Mouse (Mus musculus) heart, postnatal 4 days (tissue): Measurements from ENCODE around the gene Osbpl7. TPM values are rescaled to one million over a fixed set of nuclear protein-coding genes. Genes with fewer than 3 reads are reported as not detected.

ENCODE experiments used
- DNase-seq: peaks from one replicate; pipeline ENCODE4 v3.0.0; 2021
- total RNA-seq, 2 experiments: library from RNA; stranded (reverse); gene quantifications; 2 replicates each; pipeline ENCODE4 v1.2.3; 2021

Osbpl7 gene
- total RNA-seq, 2 experiments from 2014 or later, result 5.6 to 7.5 TPM

DNA sequence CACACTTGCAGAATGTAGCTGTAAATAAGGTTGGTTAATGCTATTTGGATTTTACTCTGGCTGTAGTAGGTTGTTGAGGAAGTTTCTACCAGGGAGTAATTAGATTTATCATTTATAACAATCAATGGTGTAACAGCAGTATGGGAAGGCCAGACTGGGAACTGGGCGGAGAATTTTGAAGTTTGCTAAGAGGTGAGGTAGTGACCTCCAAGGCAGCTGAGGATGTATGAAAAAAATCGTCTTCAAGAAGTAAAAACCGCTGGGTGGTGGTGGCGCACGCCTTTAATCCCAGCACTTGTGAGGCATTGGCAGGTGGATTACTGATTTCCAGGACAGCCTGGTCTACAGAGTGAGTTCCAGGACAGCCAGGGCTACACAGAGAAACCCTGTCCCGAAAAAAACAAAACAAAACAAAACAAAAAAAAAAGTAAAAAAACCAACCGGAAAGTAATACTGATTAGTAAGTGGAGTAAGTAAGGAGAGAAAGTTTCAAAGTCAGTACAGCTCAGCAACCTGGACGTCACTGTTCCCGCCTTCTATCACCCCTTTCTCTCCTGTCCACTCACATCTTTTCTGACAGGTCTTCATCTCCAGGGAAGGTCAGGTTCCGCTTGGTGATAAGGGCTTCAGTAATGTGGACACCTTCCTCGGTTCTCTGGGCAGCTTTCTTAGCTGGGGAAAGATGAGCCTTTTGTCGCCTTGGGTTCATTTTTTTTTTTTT is 10.0 kb upstream of the Osbpl7 start:
- DNase-seq, result no peak

DNA sequence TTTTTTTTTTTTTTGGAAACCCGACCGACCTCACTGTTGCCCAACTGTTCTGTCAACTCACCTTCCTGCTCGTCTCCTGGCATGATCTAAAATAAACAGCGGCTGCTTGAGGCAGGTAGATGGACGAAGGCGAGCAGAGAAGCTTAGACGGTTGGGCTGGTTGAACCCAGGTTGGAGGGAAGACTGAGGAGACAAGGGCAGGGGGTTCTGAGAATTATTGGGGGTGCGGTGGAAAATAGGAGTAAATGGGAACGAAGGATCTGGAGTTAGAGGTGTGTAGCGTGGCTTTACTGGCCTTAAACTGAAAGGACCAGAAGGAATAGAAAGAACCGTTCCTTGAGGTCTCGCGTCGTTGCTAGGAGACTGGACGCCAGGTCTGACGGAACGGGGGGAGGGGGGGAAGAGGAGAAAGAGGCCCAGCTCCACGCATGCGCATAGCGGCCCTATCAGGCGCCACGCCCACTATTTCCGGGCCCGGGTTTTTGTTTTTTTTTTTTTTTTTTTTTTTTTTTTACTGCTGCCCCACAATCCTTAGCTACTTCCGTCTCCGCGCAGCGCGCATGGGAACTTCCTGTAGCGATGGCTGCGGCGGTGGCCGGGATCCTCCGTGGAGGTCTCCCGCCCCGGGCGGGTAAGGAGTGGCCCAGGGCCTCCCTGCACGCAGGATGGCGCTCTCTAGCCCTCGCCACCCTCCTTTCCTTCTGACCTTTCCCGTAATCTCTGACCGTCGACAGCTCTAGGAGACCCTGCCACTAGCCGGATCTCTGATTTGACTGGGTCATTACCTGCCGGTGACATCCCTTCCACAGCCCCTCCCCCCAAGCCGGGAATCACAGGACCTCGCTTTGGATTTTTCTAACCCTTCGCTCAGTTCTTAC is 9.2 kb upstream of the Osbpl7 start, which contains the start of the genes Lrrc46 and Mrpl10:
Gene Lrrc46, minus strand, starts transcription at position 386 of the 878 bp plus-strand sequence.
Gene Mrpl10, plus strand, starts transcription at position 539 of the 878 bp plus-strand sequence.
- peak; percentile 93 for DNase-seq

DNA sequence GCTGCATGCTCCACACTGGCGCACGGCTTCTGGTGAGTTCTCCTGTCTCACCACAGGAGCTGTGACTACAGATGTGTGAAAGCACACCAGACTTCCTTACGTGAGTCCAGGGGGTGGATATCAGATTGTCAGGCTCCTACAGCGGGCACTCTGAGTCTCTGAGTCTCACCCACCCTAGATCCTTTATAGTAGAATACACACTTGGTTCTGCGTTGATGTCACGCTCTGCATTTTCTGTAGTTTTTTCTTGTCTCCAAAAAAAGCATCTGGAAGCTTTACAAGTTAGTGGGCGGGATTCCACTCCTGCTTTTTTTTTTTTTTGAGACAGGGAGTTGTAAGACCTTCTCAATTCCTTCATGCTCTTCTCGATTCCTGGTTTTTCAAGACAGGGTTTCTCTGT is 5.5 kb upstream of the Osbpl7 start:
- no peak for DNase-seq

DNA sequence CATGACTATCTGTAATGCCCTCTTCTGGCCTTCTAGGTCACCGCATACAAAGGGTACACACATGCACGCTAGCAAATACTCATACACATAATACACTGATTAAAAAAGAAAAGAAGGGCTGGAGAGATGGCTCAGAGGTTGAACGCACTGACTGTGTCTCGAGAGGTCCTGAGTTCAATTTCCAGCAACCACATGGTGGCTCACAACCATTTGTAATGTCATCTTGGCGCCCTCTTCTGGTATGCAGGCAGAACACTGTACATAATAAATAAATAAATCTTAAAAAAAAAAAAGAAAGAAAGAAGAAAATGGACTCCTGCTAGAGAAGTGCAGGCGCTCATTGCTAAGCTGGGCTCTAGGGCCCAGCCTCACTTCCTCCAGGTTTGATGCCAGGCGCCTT is 4.6 kb upstream of the Osbpl7 start:
- DNase-seq, result no peak

DNA sequence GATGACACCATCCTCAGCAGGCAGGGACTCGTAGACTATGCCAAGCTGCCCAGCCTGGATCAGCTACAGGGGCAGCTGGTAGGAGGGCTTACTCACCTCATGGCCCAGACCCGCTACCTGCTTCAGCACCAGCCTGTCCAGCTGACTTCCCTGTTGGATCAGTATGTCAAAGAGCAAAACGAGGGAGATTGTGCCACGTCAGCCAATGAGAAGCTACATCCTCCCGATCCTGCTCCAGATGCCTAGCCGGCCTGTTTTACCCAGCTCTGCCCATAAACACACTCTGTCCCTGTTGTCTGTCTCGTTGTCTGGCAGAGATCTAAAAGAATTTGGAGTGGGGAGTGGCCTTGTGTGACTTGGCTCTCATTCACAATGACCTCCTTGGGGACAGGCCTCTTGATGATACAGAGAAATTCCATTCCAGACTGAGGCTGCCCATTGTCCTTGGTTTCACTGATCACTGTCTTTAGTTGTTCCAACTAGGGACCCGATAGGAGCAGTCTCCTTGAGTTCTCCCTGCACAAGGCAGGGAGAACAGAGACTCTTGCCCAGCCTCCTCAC is 2.3 kb upstream of the Osbpl7 start:
- no peak for DNase-seq

DNA sequence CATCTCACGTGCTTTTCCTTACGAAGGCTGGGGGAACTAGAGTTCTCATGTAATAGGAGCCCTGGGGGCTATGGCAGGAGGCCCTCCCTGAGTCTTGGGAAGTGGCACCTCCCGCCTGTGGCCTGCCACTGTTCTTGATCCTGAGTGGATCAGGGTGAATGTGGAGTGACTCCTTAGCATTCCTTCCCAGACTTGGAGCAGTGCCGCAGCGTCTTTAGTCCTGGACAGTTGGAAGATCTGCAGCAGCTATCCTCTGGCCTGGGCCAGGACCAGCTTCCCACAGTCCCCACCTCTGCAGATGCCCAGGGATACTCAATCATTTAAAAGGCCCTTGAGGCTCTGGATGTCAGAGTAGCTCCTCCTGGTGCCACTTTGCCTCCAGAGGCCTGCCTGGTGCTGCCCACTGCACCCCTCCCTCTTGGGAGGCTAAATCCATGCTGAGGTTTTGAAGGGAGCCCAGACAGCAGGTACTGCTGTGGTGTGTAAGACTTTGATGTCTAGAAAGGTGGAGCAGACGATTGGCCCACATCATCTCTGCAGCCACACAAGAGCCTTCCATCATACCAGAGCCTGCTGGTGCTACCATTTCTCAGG is 839 bp upstream of the Osbpl7 start:
- no peak for DNase-seq

DNA sequence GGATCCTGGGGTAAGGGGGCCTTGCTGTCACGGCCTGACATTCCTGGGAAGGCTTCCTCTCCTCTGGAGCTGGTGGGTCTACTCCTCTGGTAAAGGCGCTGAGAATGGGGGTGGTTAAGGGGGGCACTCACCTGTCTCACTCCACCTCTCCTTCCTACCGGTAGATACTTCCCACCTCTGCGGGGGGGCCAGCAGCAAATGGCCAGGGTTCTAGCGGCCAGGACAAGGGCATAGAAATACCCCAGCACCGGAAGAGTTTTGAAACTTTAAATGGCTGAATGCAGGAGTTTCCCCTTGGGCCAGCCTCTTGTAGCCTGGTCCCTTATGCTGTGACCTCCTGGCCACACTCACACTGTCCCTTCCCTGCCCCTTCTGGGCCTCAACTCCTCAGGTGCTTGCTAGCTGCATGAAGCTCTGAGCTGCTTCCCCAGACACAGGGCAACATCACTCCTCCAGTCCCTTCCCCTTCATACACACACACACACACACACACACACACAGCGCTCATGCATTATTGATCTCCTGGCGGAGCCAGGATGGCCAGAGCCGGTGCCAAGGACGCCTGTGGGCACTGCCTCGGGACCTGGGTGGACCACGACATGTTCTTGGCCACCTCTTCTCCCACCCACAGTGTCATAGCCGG is 637 bp downstream of the Osbpl7 start:
- no peak for DNase-seq

DNA sequence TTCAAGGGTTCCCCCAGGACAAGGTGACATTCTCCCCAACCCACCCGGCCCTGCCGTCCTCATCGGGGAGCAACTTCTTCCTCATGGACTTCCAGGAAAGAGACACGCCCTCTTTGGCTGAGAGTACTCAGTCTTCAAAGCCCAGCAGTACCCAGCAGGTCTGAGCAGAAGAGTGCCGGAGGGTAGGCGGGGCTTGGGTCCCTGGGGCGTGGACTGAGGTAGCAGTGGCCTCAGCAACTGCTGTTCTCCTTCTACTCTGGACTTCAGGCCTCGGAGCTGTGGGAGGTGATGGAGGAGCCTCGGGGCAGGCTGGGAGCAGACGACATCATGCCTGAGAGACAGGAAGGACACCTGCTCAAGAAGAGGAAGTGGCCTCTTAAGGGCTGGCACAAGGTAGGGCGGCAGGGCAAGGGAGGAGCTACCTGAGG is 1.8 kb downstream of the Osbpl7 start:
- DNase-seq, result no peak

DNA sequence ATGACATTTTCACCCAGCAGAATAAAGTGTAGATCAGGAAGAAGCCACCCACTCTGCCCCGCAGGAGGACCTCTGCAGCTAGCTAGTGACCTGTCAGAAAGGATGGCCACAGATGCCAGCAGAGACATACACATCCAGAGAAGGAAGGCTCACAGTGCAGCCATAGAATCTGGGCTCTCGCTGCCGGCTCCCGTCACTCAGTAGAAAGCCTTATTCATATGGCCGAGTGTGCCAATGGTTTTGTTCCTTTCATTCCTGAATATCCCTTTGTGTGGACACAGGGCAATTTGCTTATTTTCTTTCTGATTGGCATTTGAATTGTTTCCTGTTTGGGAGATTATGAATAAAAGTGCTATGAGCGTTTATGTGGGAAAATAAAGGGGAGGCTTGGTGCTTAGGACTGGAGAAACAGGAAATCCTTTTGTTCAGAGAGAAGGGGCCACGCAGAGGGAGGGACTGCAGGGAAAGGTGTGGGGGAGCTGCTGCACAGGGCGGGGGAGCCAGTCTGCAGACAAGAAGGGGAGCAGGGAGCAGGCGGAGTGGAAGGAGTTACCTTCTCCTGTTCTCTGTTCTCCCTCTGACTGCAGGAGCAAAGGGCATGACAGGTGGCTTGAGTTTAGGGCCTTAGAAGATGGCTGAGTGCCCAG is 13.0 kb downstream of the Osbpl7 start:
- DNase-seq, result no peak

DNA sequence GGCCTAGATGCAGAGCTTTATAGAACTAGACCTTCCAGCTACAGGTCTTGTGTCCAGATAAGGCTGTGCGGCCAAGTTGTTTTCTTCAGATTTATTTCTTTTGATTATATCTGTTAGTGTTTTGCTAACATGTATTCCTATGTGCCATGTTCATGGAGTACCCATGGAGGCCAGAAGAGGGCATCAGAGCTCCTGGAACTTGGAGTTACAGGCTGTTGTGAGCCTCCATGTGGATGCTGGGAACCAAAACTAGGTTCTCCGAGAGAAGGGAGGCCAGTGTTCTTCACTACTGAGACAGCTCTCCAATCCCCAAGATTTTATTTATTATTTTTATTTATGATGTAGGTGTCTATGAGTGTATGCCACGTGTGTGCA is 13.5 kb downstream of the Osbpl7 start:
- no peak for DNase-seq

DNA sequence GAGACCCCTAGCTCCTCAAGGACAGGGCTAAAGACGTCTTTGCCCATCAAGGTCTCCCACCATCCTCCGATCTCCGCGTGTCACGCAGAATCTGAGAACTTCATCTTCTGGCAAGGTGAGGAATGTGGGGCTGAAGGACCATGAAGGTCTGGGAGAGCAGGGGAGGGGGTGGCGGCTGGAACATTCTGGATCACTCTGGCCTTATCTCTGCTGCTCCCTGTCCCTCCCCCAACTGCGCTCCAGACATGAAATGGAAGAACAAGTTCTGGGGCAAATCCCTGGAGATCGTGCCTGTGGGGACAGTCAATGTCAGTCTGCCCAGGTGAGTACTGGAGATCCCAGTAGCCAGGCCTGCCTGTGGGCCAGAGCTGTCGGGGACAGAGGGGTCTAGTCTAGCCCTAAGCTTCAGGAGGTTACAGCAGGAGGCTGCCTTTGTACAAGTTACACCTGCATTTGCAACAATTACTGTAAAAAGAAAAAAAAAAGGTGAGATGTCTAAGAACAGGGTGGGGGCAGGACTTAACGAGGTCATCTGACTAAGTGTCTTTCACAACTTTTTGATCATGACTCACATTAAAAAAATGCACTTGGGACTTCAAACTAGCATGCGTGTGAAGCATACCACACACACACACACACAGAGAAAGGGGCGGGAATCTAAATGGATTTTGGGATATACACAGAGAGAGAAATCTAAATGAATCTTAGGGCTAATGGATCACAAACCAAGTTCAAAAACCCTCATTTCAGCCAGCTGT is 15.3 kb downstream of the Osbpl7 start:
- no peak for DNase-seq

DNA sequence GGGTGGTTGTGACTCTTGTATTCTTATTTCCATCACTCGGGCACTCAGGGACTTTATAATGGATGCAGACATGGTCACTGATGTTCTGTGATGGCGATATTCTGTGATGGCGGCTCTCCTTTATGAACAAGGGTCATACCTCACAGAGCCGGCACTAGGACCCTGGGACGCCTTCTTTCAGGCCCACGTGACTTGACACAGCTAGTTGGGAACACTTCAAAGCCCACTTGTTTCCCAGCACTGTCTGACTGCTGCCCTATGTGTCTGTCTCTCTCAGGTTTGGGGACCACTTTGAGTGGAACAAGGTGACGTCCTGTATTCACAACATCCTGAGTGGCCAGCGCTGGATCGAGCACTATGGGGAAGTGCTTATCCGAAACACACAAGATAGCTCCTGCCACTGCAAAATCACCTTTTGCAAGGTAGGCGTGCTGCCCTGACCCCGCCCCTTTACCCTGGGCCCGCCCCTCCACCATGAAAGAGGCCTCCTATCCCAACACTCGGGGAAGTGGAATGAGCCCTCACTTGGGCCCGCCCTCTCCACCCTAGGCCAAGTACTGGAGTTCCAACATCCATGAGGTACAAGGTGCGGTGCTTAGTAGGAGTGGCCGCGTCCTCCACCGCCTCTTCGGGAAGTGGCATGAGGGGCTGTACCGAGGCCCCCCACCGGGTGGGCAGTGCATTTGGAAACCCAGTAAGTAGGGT is 16.4 kb downstream of the Osbpl7 start:
- no peak for DNase-seq

DNA sequence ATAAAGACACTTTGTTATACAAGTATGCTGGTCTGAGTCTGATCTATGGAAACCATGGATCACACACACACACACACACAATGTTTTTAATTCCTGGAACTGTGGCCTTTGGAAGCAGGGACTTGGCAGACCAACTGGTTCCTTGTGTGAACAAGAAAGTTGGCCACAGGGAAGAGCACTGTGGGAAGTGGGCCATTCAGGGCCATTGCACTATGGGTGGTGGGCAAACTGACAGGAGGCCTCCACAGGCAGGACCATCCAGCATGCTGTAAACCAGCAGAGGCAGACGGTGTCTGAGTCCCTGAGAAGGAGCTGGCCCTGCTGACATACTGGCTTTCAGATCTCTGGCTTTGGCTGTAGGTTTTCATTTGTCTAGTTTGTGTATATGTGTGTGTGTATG is 18.9 kb downstream of the Osbpl7 start:
- DNase-seq, result no peak

DNA sequence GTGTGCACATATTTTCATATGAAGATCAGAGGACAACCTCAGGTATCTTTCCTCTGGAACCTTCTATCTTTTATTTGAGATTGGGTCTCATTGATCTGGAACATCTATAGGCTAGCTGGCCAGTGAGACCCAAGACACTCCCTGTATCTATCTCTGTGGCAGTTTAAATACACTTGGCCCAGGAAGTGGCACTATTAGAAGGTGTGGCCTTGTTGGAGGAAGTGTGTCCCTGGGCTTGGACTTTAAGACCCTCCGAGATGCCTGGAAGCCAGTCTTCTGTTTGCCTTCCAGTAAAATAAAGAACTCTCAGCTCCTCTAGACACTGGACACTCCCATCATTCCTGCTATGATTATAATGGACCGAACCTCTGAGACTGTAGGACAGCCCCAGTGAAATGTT is 19.3 kb downstream of the Osbpl7 start:
- DNase-seq, result no peak

DNA sequence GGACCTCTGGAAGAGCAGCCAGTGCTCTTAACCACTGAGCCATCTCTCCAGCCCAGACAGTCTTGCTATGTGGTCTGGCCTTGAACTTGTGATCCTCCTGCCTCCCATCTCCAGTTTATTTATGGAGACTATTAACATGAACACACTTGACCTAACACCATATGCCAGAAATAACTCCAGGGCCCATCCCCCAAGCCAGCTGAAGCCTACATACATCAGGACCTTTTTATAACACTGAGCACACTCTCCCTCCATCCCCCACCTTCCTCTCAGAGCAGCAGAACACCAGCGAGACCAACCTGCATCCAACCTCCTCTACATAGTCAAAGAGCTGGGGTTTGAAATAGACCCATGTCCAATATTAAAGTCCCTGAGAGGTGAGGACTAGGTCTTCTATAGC is 20.7 kb downstream of the Osbpl7 start:
- peak; percentile 68 for DNase-seq

DNA sequence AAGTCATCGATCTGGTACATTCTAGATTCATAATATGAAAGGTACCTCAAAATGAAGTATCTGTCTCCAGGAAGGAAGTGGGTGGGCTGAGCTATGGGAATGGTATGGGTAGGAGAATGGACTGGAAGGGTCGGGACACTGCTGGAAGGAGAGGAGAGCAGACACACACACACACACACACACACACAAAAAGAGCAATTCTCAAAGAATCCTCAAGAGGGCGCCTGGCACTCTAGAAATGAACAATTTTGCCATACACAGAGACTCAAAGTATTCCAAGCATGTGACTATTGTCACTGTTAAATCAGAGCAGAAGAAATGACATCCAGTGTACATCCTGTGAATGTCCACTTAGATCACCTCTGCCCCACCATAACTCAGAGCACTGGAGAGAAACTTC is 22.1 kb downstream of the Osbpl7 start:
- peak; percentile 63 for DNase-seq

DNA sequence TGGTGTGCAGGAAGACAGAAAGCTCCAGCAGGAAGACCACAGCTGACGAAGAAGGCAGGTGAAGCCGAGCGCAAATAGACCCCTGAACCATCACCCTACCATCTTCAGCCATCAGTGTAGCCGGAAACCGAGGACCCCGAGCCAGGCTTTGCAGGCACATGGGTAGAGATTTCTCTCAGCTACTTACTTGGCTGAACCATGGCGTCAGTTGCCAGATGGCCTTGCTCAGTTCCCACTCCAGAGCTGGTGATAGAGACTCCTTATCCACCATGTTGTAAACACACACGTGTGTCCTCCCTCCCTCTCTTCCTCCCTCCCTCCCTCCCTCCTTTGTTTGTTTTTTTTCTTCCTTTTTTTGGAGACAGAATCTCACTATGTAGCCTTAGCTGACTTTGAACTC is 23.8 kb downstream of the Osbpl7 start:
- DNase-seq, result no peak

DNA sequence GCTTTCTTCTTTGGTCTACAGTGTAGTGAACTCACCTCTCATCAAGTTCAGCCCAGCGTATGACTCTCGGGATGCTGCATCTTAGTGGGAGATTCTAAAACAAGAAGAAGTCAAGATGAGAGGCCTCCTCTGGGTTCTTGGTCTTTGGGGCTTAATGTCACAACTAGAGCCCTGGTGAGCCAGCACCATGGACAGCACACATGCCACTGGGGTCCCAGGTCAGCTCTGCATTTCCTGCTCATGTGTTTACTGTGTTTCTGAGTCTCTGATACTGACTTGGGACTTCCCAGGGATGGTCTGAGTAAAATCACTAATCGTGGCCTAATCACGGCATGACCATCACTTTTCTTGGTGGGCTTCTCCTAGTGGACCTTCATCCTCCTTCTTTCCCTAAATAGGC is 28.3 kb downstream of the Osbpl7 start:
- peak; percentile 53 for DNase-seq

DNA sequence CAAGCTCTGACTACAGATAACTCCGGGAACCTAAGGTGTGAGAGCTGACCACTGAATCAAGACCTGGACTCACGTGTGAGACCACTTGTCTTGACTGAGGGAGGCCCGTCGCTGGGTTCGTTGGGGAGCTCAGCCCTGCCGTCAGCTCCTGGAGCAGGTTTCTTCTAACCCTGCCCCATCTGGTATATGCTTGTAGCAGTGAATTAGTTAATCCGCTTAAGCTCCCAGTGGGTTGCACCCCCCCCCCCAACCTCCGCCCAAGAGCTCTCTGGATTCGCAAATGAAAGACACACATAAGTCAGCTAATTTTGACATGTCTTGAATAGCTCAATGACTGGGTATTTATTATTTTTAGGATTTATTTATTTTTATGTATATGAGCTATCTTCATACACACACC is 29.9 kb downstream of the Osbpl7 start:
- no peak for DNase-seq

DNA sequence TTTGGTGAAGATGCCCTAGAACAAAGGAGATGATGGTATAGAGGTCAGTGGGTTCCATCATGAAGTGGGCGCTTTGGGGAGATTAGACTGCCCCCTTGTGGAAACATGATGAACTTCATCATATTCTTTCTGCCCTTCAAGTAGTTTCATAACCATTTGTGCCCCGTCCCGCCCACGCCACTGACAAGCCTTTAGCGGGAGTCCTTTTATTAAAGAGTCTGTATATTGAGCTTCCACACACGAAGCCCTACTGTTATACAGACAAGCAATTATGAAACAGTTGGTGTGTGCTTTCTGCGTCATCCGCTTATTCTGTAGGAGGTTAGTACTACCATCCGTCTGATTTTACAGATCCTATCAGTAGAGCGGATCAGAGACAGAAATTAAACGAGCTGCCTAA is 32.5 kb downstream of the Osbpl7 start:
- peak; percentile 52 for DNase-seq
